ENCODE assay signal across 8 mouse cellular contexts in the genomic region with DNA sequence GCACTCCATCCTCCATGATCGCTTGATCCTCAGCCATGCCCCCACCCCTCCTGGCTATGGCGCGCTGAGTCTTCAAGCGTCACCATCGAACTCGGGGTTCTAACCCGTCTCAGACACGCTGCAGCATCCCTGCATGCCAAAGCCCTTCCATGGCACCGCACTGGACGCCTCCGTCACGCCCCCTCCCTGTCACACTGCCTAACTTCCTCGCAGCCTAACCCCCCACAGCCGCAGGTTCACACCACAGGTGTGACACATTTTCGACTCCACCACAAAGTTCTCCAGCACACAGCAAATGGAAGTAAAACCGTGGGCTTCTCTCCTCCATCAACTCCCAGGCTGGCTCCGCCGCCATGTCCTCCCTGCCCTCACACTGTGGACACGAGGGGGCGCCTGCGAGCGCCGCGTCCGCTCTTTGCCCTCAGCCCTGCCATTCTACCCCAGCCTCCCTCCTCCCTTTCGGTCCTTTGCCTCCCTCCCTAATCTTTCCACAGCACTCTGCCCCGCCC. TPM values are rescaled to one million over a fixed set of nuclear protein-coding genes. Genes with fewer than 3 reads are reported as not detected.
DNase-seq lines count a peak whose midpoint lies in the region; ATAC-seq lines count a peak whose summit lies in the region.

No protein-coding gene starts in this region.

- 3% methylated on average over 25 of the region's 27 CpGs for WGBS in embryonic facial prominence, embryonic 14.5 days
- WGBS in heart, embryonic 16.5 days, result 3% methylated on average over 27 of the region's 27 CpGs
- 3% methylated on average over 27 of the region's 27 CpGs for WGBS in macrophage (ENCODE audit: missing documents)

- H3K79me2 ChIP-seq in macrophage (ENCODE audit: inconsistent target), result no peaks in the 10 kb centered on the region; the same call in 1 of the 2 replicates

- DNase-seq in layer of hippocampus, postnatal 10 days (ENCODE audit: low spot score in 2 of 2), result peak; percentile 64 to 75
- no peak for DNase-seq in layer of hippocampus, adult 8-10 months (ENCODE audit: low spot score in 2 of 2)
- peak; percentile 82 for DNase-seq in adrenal gland, postnatal 25 days
- DNase-seq in embryonic facial prominence, embryonic 14.5 days (ENCODE audit: low spot score), result no peak
- DNase-seq in kidney, postnatal 14 days, result peak; percentile 72
- DNase-seq in spleen, adult 18-20 months, result peak; percentile 59 to 83

- peaks cover 12% of the 10 kb centered on the region; the same call in 1 of the 2 replicates for H3K4me1 ChIP-seq in embryonic facial prominence, embryonic 14.5 days (ENCODE audit: control insufficient read depth, insufficient read depth, low read length)
- peaks cover 13% of the 10 kb centered on the region for H3K4me1 ChIP-seq in heart, embryonic 16.5 days (ENCODE audit: control insufficient read depth, insufficient read depth, low read length)

- peaks cover 9% of the 10 kb centered on the region for H3K27me3 ChIP-seq in embryonic facial prominence, embryonic 14.5 days (replicated peaks; ENCODE audit: control insufficient read depth, insufficient read depth, low read length)
- H3K27me3 ChIP-seq in heart, embryonic 16.5 days (ENCODE audit: control insufficient read depth, insufficient read depth, low read length), result peaks cover 18% of the 10 kb centered on the region

- peak; percentile 23; the same call in 1 of the 2 replicates for ATAC-seq in embryonic facial prominence, embryonic 14.5 days (ENCODE audit: low read depth)
- ATAC-seq in heart, embryonic 16.5 days (replicated peaks; ENCODE audit: extremely low read depth, insufficient read depth, low FRiP score), result peak; percentile 26; the same call in 1 of the 2 replicates

- no peak overlapping the region; the same call in 1 of the 2 replicates for H3K27ac ChIP-seq in embryonic facial prominence, embryonic 14.5 days (replicated peaks; ENCODE audit: low read depth, low read length)
- peak overlapping the region; percentile 71 for H3K27ac ChIP-seq in heart, embryonic 16.5 days (ENCODE audit: low read length)
- H3K27ac ChIP-seq in macrophage, result peak overlapping the region; percentile 88

- peak overlapping the region; percentile 47; the same call in 1 of the 2 replicates for H3K9ac ChIP-seq in embryonic facial prominence, embryonic 14.5 days (ENCODE audit: low read depth, low read length)
- peak overlapping the region; percentile 54; the same call in 1 of the 2 replicates for H3K9ac ChIP-seq in heart, embryonic 16.5 days (ENCODE audit: low read length)

- H3K36me3 ChIP-seq in embryonic facial prominence, embryonic 14.5 days (ENCODE audit: control insufficient read depth, insufficient read depth, low read length), result no peaks in the 10 kb centered on the region
- peaks cover 2% of the 10 kb centered on the region; the same call in 1 of the 2 replicates for H3K36me3 ChIP-seq in heart, embryonic 16.5 days (ENCODE audit: control insufficient read depth, insufficient read depth)
- peaks cover 15% of the 10 kb centered on the region for H3K36me3 ChIP-seq in macrophage (ENCODE audit: inconsistent target)

- H3K4me2 ChIP-seq in embryonic facial prominence, embryonic 14.5 days (ENCODE audit: low read depth, low read length), result peak overlapping the region; percentile 62
- peak overlapping the region; percentile 70 for H3K4me2 ChIP-seq in heart, embryonic 16.5 days (ENCODE audit: low read depth, low read length)

- H3K4me3 ChIP-seq in embryonic facial prominence, embryonic 14.5 days (ENCODE audit: low read depth, low read length), result peak overlapping the region; percentile 33
- H3K4me3 ChIP-seq in heart, embryonic 16.5 days (ENCODE audit: low read length), result peak overlapping the region; percentile 46
- H3K4me3 ChIP-seq in macrophage (ENCODE audit: inconsistent target), result peak overlapping the region; percentile 51

- H3K9me3 ChIP-seq in embryonic facial prominence, embryonic 14.5 days (ENCODE audit: control insufficient read depth, low read length), result no peaks in the 10 kb centered on the region
- H3K9me3 ChIP-seq in heart, embryonic 16.5 days (replicated peaks; ENCODE audit: control insufficient read depth, low read length), result peaks cover 7% of the 10 kb centered on the region; the same call in 1 of the 2 replicates

RNA-seq across cellular contexts. Expression of a gene that starts 5.6 kb away (rescaled TPM):
- total RNA-seq in layer of hippocampus, postnatal 10 days (2021), result 100 to 1,000 TPM; 117 to 125 TPM
- total RNA-seq in layer of hippocampus, adult 8-10 months (2022), result 100 to 1,000 TPM; 116 to 118 (median 117) TPM
- total RNA-seq in adrenal gland, postnatal 25 days (2021), result 6.9 and 10.4 TPM in 2 replicates
- 4.3 and 5.4 TPM in 2 replicates for polyA plus RNA-seq in embryonic facial prominence, embryonic 14.5 days (2014; fragmentation: Nextera tagmentation; extraction: Ambion mirVana)
- 0.70 and 1.2 TPM in 2 replicates for polyA plus RNA-seq in heart, embryonic 16.5 days (2015; fragmentation: Nextera tagmentation; extraction: Ambion mirVana)
- 10 to 100 TPM in 1 of 26 experiments, 1 to 10 TPM in 21, under 1 TPM in 4; 0.55 to 10.6 (median 3.2) TPM for total RNA-seq in macrophage (2018; cell fraction: chromatin; rRNA removed)
- 1 to 10 TPM; 2.1 to 7.4 (median 4.0) TPM for total RNA-seq in macrophage (2018; cell fraction: cytosol; rRNA removed)
- total RNA-seq in macrophage (2018; cell fraction: nucleus; rRNA removed), result 10 to 100 TPM in 1 of 26 experiments, 1 to 10 TPM in 25; 2.3 to 17.3 (median 5.0) TPM
- polyA plus RNA-seq in macrophage (2018), result 3.0 to 7.1 TPM (median 4.4 TPM) in 3 replicates

RNA-seq across cellular contexts. Expression of a gene that starts 12.7 kb away (rescaled TPM):
- total RNA-seq in layer of hippocampus, postnatal 10 days (2021), result not detected
- total RNA-seq in layer of hippocampus, adult 8-10 months (2022), result 1 to 10 TPM in 1 of 4 experiments, under 1 TPM in 3; 0.55 to 1.1 (median 0.74) TPM
- 15.1 TPM in 2 replicates for total RNA-seq in adrenal gland, postnatal 25 days (2021)
- polyA plus RNA-seq in embryonic facial prominence, embryonic 14.5 days (2014; fragmentation: Nextera tagmentation; extraction: Ambion mirVana), result 0.62 and 1.3 TPM in 2 replicates
- polyA plus RNA-seq in heart, embryonic 16.5 days (2015; fragmentation: Nextera tagmentation; extraction: Ambion mirVana), result 2.0 and 2.4 TPM in 2 replicates
- total RNA-seq in macrophage (2018; cell fraction: chromatin; rRNA removed), result not detected
- under 1 TPM in 8 of 26 experiments, not detected in 18; 0.09 to 0.24 (median 0.13) TPM for total RNA-seq in macrophage (2018; cell fraction: cytosol; rRNA removed)
- total RNA-seq in macrophage (2018; cell fraction: nucleus; rRNA removed), result not detected
- 0.26 TPM in 1 of 3 replicates, not detected in the others for polyA plus RNA-seq in macrophage (2018)

RNA-seq across cellular contexts. Expression of a gene that starts 17.1 kb away (rescaled TPM):
- 1 to 10 TPM; 1.0 to 1.7 TPM for total RNA-seq in layer of hippocampus, postnatal 10 days (2021)
- under 1 TPM; 0.53 to 0.80 (median 0.66) TPM for total RNA-seq in layer of hippocampus, adult 8-10 months (2022)
- total RNA-seq in adrenal gland, postnatal 25 days (2021), result 55.3 and 57.4 TPM in 2 replicates
- polyA plus RNA-seq in embryonic facial prominence, embryonic 14.5 days (2014; fragmentation: Nextera tagmentation; extraction: Ambion mirVana), result 0.54 and 0.57 TPM in 2 replicates
- 1.6 and 2.7 TPM in 2 replicates for polyA plus RNA-seq in heart, embryonic 16.5 days (2015; fragmentation: Nextera tagmentation; extraction: Ambion mirVana)
- total RNA-seq in macrophage (2018; cell fraction: chromatin; rRNA removed), result not detected
- not detected for total RNA-seq in macrophage (2018; cell fraction: cytosol; rRNA removed)
- not detected for total RNA-seq in macrophage (2018; cell fraction: nucleus; rRNA removed)
- not detected in 3 replicates for polyA plus RNA-seq in macrophage (2018)

RNA-seq across cellular contexts. Expression of a gene that starts 24.9 kb away (rescaled TPM):
- under 1 TPM; 0.43 to 0.51 TPM for total RNA-seq in layer of hippocampus, postnatal 10 days (2021)
- 10 to 100 TPM in 2 of 4 experiments, 1 to 10 TPM in 2; 7.7 to 20.5 (median 12.2) TPM for total RNA-seq in layer of hippocampus, adult 8-10 months (2022)
- 71.4 and 76.3 TPM in 2 replicates for total RNA-seq in adrenal gland, postnatal 25 days (2021)
- 0.08 and 0.33 TPM in 2 replicates for polyA plus RNA-seq in embryonic facial prominence, embryonic 14.5 days (2014; fragmentation: Nextera tagmentation; extraction: Ambion mirVana)
- polyA plus RNA-seq in heart, embryonic 16.5 days (2015; fragmentation: Nextera tagmentation; extraction: Ambion mirVana), result 1.7 TPM in 2 replicates
- total RNA-seq in macrophage (2018; cell fraction: chromatin; rRNA removed), result under 1 TPM in 1 of 26 experiments, not detected in 25; 0.16 TPM
- not detected for total RNA-seq in macrophage (2018; cell fraction: cytosol; rRNA removed)
- total RNA-seq in macrophage (2018; cell fraction: nucleus; rRNA removed), result under 1 TPM in 1 of 26 experiments, not detected in 25; 0.10 TPM
- not detected in 3 replicates for polyA plus RNA-seq in macrophage (2018)

RNA-seq across cellular contexts. Expression of a gene that starts 27.8 kb away (rescaled TPM):
- total RNA-seq in layer of hippocampus, postnatal 10 days (2021), result 1 to 10 TPM; 7.0 to 7.2 TPM
- 1 to 10 TPM; 5.3 to 6.4 (median 5.9) TPM for total RNA-seq in layer of hippocampus, adult 8-10 months (2022)
- 6.2 and 7.7 TPM in 2 replicates for total RNA-seq in adrenal gland, postnatal 25 days (2021)
- polyA plus RNA-seq in embryonic facial prominence, embryonic 14.5 days (2014; fragmentation: Nextera tagmentation; extraction: Ambion mirVana), result 10.2 and 12.3 TPM in 2 replicates
- 8.2 and 9.0 TPM in 2 replicates for polyA plus RNA-seq in heart, embryonic 16.5 days (2015; fragmentation: Nextera tagmentation; extraction: Ambion mirVana)
- 1 to 10 TPM in 22 of 26 experiments, under 1 TPM in 4; 0.73 to 5.9 (median 1.9) TPM for total RNA-seq in macrophage (2018; cell fraction: chromatin; rRNA removed)
- 1 to 10 TPM in 18 of 26 experiments, under 1 TPM in 8; 0.46 to 2.2 (median 1.3) TPM for total RNA-seq in macrophage (2018; cell fraction: cytosol; rRNA removed)
- total RNA-seq in macrophage (2018; cell fraction: nucleus; rRNA removed), result 1 to 10 TPM in 18 of 26 experiments, under 1 TPM in 8; 0.43 to 6.9 (median 1.6) TPM
- polyA plus RNA-seq in macrophage (2018), result 1.2 to 1.7 TPM (median 1.5 TPM) in 3 replicates

Comparison
In these comparisons a context has a peak if more than half of its experiments do, and no peak if none do; other contexts are left out.
1. DNase-seq: peak in layer of hippocampus, postnatal 10 days (2 of 2), adrenal gland, postnatal 25 days (single experiment), kidney, postnatal 14 days (single experiment) and spleen, adult 18-20 months (2 of 2); none in layer of hippocampus, adult 8-10 months (0 of 2) and embryonic facial prominence, embryonic 14.5 days (single experiment).
2. RNA of a gene that starts 5.6 kb away (total RNA-seq): 117 to 125 TPM in layer of hippocampus, postnatal 10 days and 116 to 118 TPM in layer of hippocampus, adult 8-10 months; 6.9 to 10.4 TPM in adrenal gland, postnatal 25 days; every median in the first group is over 10 times any median in the second.
3. RNA of a gene that starts 17.1 kb away (total RNA-seq): 55.3 to 57.4 TPM in adrenal gland, postnatal 25 days; 1.0 to 1.7 TPM in layer of hippocampus, postnatal 10 days and 0.53 to 0.80 TPM in layer of hippocampus, adult 8-10 months; every median in the first group is over 10 times any median in the second.
4. Peak in every context shown above with its lines, with median percentiles within 50 percentile points of each other: H3K4me3 ChIP-seq.